Mouse (Mus musculus): Measurements from ENCODE around the gene Osbp. TPM values are rescaled to one million over a fixed set of nuclear protein-coding genes. Genes with fewer than 3 reads are reported as not detected.

Gene Osbp
- polyA plus RNA-seq, 1 experiment from 2014 or later, result 10.8 TPM

GRCm38 (mm10) chr19:11987841-11988240, 22.1 kb downstream of the Osbp start:
- no peak overlapping the region for H3K9ac ChIP-seq (ENCODE audit: low read length)
- no peak overlapping the region for H3K27ac ChIP-seq (replicated peaks in 1 of 2; ENCODE audit: control insufficient read depth in 1 of 2, insufficient read depth in 1 of 2, low read depth in 2 of 2, low read length in 2 of 2)
- H3K4me2 ChIP-seq (ENCODE audit: low read length), result no peak overlapping the region
- H3K27me3 ChIP-seq (ENCODE audit: control insufficient read depth, insufficient read depth, low read length), result no peaks in the 10 kb centered on the region
- H3K4me1 ChIP-seq (ENCODE audit: control insufficient read depth in 2 of 2, insufficient read depth in 2 of 2, low read length in 2 of 2), result no peaks in the 10 kb centered on the region
- 83% methylated on average over 3 of the region's 3 CpGs for WGBS
- H3K36me3 ChIP-seq (ENCODE audit: control insufficient read depth, insufficient read depth, low read length), result peaks cover 100% of the 10 kb centered on the region
- no peaks in the 10 kb centered on the region for H3K9me3 ChIP-seq (ENCODE audit: control insufficient read depth, low read length)
- H3K4me3 ChIP-seq (ENCODE audit: control insufficient read depth in 1 of 2, insufficient read depth in 1 of 2, low read depth in 1 of 2, low read length in 2 of 2), result no peak overlapping the region
- no peak for ATAC-seq (ENCODE audit: insufficient number of reproducible peaks, insufficient read depth, low FRiP score, low read depth)

GRCm38 (mm10) chr19:11989334-11989733, 23.6 kb downstream of the Osbp start:
- WGBS, result 95% methylated on average over 7 of the region's 7 CpGs
- H3K36me3 ChIP-seq (ENCODE audit: control insufficient read depth, insufficient read depth, low read length), result peaks cover 100% of the 10 kb centered on the region
- H3K4me1 ChIP-seq (ENCODE audit: control insufficient read depth in 2 of 2, insufficient read depth in 2 of 2, low read length in 2 of 2), result no peaks in the 10 kb centered on the region
- no peaks in the 10 kb centered on the region for H3K27me3 ChIP-seq (ENCODE audit: control insufficient read depth, insufficient read depth, low read length)
- H3K9me3 ChIP-seq (ENCODE audit: control insufficient read depth, low read length), result no peaks in the 10 kb centered on the region
- no peak overlapping the region for H3K9ac ChIP-seq (ENCODE audit: low read length)
- no peak for ATAC-seq (ENCODE audit: insufficient number of reproducible peaks, insufficient read depth, low FRiP score, low read depth)
- H3K27ac ChIP-seq (replicated peaks in 1 of 2; ENCODE audit: control insufficient read depth in 1 of 2, insufficient read depth in 1 of 2, low read depth in 2 of 2, low read length in 2 of 2), result no peak overlapping the region
- H3K4me3 ChIP-seq (ENCODE audit: control insufficient read depth in 1 of 2, insufficient read depth in 1 of 2, low read depth in 1 of 2, low read length in 2 of 2), result no peak overlapping the region
- no peak overlapping the region for H3K4me2 ChIP-seq (ENCODE audit: low read length)

DNA sequence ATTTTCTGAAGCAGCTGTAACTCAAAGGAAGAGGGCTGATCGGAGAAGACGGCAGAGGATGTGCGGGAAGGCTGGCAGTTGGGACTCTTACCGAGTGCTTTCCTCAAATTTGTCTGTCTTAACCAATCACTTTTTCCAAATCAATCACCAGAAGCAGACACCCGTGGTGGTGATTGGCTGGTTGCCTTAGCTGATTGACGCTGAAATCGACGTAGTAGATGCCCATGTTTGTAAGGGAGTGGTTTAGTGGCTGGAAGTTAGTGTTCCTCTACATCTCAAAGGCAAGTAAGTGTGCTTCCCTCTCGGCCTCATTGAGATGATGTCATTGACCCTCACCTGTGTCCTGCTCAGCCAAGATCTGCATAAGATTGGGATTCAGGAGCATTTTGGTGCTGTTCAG, 26.3 kb downstream of the Osbp start:
- WGBS, result 90% methylated on average over 9 of the region's 9 CpGs
- Histone ChIP-seq H3K36me3 (ENCODE audit: control insufficient read depth, insufficient read depth, low read length) (peaks cover 86% of the 10 kb centered on the region), H3K9ac (ENCODE audit: low read length) (no peak overlapping the region)

DNA sequence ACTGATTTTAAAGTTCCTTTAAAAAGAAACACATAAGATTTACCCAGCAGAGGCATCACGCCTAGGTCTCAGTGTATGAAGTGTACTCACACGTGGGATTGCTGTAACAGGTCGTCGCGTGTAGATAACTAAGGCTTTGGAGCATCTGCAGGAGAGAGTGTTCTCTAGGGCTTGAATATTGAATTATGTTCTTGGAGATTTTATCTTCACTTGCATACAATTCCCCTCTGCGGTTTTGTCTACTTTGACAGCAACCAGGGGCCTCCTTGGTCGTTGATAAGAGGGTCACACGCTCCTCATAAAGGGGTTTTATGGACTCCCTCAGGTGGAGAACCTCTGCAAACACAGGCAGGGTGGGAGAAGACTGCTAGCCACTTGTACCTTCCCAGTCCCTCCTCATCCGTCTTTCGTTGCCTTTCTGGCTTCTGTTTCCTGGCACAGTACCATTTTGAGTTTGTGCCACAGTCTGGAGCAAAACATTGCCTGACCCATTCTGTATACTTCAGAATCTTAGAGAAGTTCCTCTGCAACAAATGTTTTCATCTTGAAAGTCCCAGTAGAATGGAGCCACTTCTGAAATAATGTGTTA, 26.8 kb downstream of the Osbp start:
- no peaks in the 10 kb centered on the region for H3K9me3 ChIP-seq (ENCODE audit: control insufficient read depth, low read length)
- no peak overlapping the region for H3K27ac ChIP-seq (replicated peaks in 1 of 2; ENCODE audit: control insufficient read depth in 1 of 2, insufficient read depth in 1 of 2, low read depth in 2 of 2, low read length in 2 of 2)
- ATAC-seq (ENCODE audit: insufficient number of reproducible peaks, insufficient read depth, low FRiP score, low read depth), result no peak
- H3K27me3 ChIP-seq (ENCODE audit: control insufficient read depth, insufficient read depth, low read length), result no peaks in the 10 kb centered on the region
- 82% methylated on average over 10 of the region's 10 CpGs for WGBS
- no peak overlapping the region for H3K4me3 ChIP-seq (ENCODE audit: control insufficient read depth in 1 of 2, insufficient read depth in 1 of 2, low read depth in 1 of 2, low read length in 2 of 2)
- peaks cover 81% of the 10 kb centered on the region for H3K36me3 ChIP-seq (ENCODE audit: control insufficient read depth, insufficient read depth, low read length)
- H3K4me1 ChIP-seq (ENCODE audit: control insufficient read depth in 2 of 2, insufficient read depth in 2 of 2, low read length in 2 of 2), result peaks cover 4 to 8% of the 10 kb centered on the region in 2 experiments; a peak in 2 of 4 replicates
- H3K9ac ChIP-seq (ENCODE audit: low read length), result no peak overlapping the region
- H3K4me2 ChIP-seq (ENCODE audit: low read length), result no peak overlapping the region

More for the DNA sequence above, 26.3 kb downstream of the Osbp start:
- H3K4me2 ChIP-seq (ENCODE audit: low read length), result no peak overlapping the region
- no peak for ATAC-seq (ENCODE audit: insufficient number of reproducible peaks, insufficient read depth, low FRiP score, low read depth)
- no peak overlapping the region for H3K27ac ChIP-seq (replicated peaks in 1 of 2; ENCODE audit: control insufficient read depth in 1 of 2, insufficient read depth in 1 of 2, low read depth in 2 of 2, low read length in 2 of 2)
- H3K4me1 ChIP-seq (ENCODE audit: control insufficient read depth in 2 of 2, insufficient read depth in 2 of 2, low read length in 2 of 2), result peaks cover 4 to 8% of the 10 kb centered on the region in 2 experiments; a peak in 2 of 4 replicates
- no peaks in the 10 kb centered on the region for H3K27me3 ChIP-seq (ENCODE audit: control insufficient read depth, insufficient read depth, low read length)
- no peaks in the 10 kb centered on the region for H3K9me3 ChIP-seq (ENCODE audit: control insufficient read depth, low read length)
- no peak overlapping the region for H3K4me3 ChIP-seq (ENCODE audit: control insufficient read depth in 1 of 2, insufficient read depth in 1 of 2, low read depth in 1 of 2, low read length in 2 of 2)

DNA sequence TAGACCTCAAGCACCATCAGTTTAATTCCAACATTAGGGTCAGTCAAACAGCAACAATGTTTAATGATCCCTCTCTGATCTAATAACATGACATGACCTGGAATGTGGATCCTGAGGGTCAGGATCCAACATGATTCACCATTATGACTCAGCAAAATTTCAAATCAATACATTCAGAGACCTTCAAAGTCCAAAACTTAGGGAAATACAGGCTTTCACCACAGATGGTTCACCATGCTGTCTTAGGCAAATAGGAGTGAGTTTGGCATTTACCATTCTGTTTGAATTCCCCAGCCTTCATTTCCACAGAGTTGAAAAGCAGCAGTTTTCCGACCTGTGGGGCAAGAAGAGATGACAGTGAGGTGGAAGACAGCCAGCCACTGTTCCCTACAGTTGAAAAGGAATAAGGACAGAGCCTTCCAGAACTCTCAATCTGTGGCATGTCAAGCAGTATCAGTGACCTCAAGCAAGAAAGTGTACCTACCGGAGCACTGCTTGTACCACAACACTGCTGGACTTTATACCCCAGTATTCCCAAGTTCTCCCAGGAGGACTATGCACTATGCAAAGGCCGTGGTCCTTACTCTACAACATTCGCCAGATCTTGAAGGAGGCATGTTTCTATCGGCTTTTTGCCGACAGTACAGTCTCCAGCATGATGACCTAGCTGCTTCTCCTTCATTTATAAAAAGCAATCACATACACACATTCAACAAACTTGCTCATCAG, 29.1 kb downstream of the Osbp start:
- no peak for ATAC-seq (ENCODE audit: insufficient number of reproducible peaks, insufficient read depth, low FRiP score, low read depth)
- Histone ChIP-seq H3K27me3 (ENCODE audit: control insufficient read depth, insufficient read depth, low read length) (no peaks in the 10 kb centered on the region), H3K9ac (ENCODE audit: low read length) (no peak overlapping the region), H3K9me3 (ENCODE audit: control insufficient read depth, low read length) (no peaks in the 10 kb centered on the region), H3K4me3 (ENCODE audit: control insufficient read depth in 1 of 2, insufficient read depth in 1 of 2, low read depth in 1 of 2, low read length in 2 of 2) (no peak overlapping the region), H3K4me2 (ENCODE audit: low read length) (no peak overlapping the region), H3K36me3 (ENCODE audit: control insufficient read depth, insufficient read depth, low read length) (peaks cover 58% of the 10 kb centered on the region), H3K4me1 (ENCODE audit: control insufficient read depth in 2 of 2, insufficient read depth in 2 of 2, low read length in 2 of 2) (peaks cover 7 to 8% of the 10 kb centered on the region in 2 experiments; a peak in 3 of 4 replicates), H3K27ac (replicated peaks in 1 of 2; ENCODE audit: control insufficient read depth in 1 of 2, insufficient read depth in 1 of 2, low read depth in 2 of 2, low read length in 2 of 2) (0 out of 4 replicates have a peak overlapping the region, but pooled peaks of 1 of the 2 experiments have one; percentile 19)
- WGBS, result 82% methylated on average over 6 of the region's 6 CpGs

DNA sequence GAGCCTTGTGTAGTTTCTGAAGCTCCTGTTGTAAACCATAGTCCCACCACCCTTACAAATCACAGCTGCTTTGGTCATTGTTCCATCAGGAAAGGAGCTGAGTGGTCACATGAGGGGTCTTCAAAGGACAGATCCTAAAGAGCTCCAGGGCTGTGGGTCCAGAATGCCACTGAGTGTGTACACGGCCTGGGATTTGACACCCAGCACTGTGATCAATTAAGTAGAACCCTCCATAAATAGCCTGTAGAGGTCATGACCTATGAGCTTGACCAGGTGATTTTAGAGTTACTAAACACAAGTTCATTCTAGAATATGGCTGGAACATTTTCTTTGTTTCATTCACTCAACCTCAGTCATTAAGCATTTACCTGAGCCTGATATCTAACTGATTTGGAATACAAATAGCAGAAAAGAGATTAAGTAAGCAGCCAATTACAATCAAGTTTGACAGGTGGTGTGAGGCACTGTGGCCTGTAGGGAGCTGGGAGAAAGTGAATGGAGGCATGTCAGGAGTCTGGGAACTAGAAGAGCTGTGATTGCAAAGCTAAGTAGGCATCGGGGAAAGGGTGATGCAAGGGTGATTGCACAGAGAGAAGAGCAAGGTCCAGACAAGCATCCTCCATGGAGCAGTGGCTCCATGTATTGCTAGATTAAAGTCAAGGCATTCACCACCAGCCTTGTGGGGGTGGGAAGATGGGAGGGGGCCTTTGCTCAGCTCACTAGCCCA, 30.1 kb downstream of the Osbp start:
- no peaks in the 10 kb centered on the region for H3K27me3 ChIP-seq (ENCODE audit: control insufficient read depth, insufficient read depth, low read length)
- no peak for ATAC-seq (ENCODE audit: insufficient number of reproducible peaks, insufficient read depth, low FRiP score, low read depth)
- H3K4me1 ChIP-seq (ENCODE audit: control insufficient read depth in 2 of 2, insufficient read depth in 2 of 2, low read length in 2 of 2), result peaks cover 7 to 8% of the 10 kb centered on the region in 2 experiments; a peak in 3 of 4 replicates
- no peak overlapping the region for H3K4me2 ChIP-seq (ENCODE audit: low read length)
- 30% methylated on average over 2 of the region's 2 CpGs for WGBS
- H3K9ac ChIP-seq (ENCODE audit: low read length), result no peak overlapping the region
- H3K36me3 ChIP-seq (ENCODE audit: control insufficient read depth, insufficient read depth, low read length), result peaks cover 48% of the 10 kb centered on the region
- H3K4me3 ChIP-seq (ENCODE audit: control insufficient read depth in 1 of 2, insufficient read depth in 1 of 2, low read depth in 1 of 2, low read length in 2 of 2), result no peak overlapping the region
- no peaks in the 10 kb centered on the region for H3K9me3 ChIP-seq (ENCODE audit: control insufficient read depth, low read length)
- peak overlapping the region in 1 of 2 experiments; percentile 19; a peak in 1 of 4 replicates for H3K27ac ChIP-seq (replicated peaks in 1 of 2; ENCODE audit: control insufficient read depth in 1 of 2, insufficient read depth in 1 of 2, low read depth in 2 of 2, low read length in 2 of 2)

DNA sequence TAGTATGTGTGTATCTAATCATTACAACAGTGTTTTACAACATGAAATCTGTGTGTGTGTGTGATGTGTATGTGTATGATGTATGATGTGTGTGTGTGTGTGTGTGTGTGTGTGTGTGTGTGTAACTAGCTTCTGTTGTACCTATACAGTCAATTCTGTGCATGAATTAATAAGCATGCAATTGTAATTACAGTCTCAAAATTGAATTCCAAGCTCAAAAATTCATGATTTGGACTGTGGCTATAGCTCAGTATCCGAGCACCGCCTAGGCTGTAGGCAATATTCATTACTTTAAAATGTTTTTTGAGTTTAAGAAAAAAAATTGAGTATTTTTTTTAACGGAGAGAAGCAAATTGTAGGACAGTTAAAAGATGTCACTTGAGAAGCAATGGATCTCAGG, 35.9 kb downstream of the Osbp start:
- H3K9ac ChIP-seq (ENCODE audit: low read length), result no peak overlapping the region
- ATAC-seq (ENCODE audit: insufficient number of reproducible peaks, insufficient read depth, low FRiP score, low read depth), result no peak
- no peak overlapping the region for H3K27ac ChIP-seq (replicated peaks in 1 of 2; ENCODE audit: control insufficient read depth in 1 of 2, insufficient read depth in 1 of 2, low read depth in 2 of 2, low read length in 2 of 2)
- H3K9me3 ChIP-seq (ENCODE audit: control insufficient read depth, low read length), result no peaks in the 10 kb centered on the region
- H3K4me2 ChIP-seq (ENCODE audit: low read length), result peak overlapping the region; percentile 31; the same call in 1 of the 2 replicates
- H3K4me1 ChIP-seq (ENCODE audit: control insufficient read depth in 2 of 2, insufficient read depth in 2 of 2, low read length in 2 of 2), result peaks cover 7 to 21% of the 10 kb centered on the region in 2 experiments
- H3K4me3 ChIP-seq (ENCODE audit: control insufficient read depth in 1 of 2, insufficient read depth in 1 of 2, low read depth in 1 of 2, low read length in 2 of 2), result no peak overlapping the region
- no peaks in the 10 kb centered on the region for H3K36me3 ChIP-seq (ENCODE audit: control insufficient read depth, insufficient read depth, low read length)
- WGBS, result 30% methylated on average over 3 of the region's 3 CpGs
- no peaks in the 10 kb centered on the region for H3K27me3 ChIP-seq (ENCODE audit: control insufficient read depth, insufficient read depth, low read length)
